Mouse (Mus musculus): ENCODE measurements at regions not wholly inside any gene's neighbourhood (a gene's known extent, or its start where the extent isn't known, plus 50 kb on each side); places are given as distances from the start of the nearest gene placed in this dataset.

- DNase-seq (ENCODE audit: low spot score in 2 of 2) = no peak
Observed at GRCm38 (mm10) chr3:54443791-54444190, 82.9 kb downstream of the Postn start.

- no peak for DNase-seq (ENCODE audit: low spot score in 2 of 2)
Observed at GRCm38 (mm10) chr3:54446889-54447288, 86.0 kb downstream of the Postn start.

- DNase-seq (ENCODE audit: low spot score in 2 of 2) = no peak
Observed at GRCm38 (mm10) chr3:54457416-54457815, 96.5 kb downstream of the Postn start.

GRCm38 (mm10) chr3:54461366-54461765 is 100.5 kb downstream of the Postn start:
- DNase-seq (ENCODE audit: low spot score in 2 of 2) = no peak

- no peak for DNase-seq (ENCODE audit: low spot score in 2 of 2)
Observed at GRCm38 (mm10) chr3:54466097-54466496, 105.2 kb downstream of the Postn start.

GRCm38 (mm10) chr3:54474209-54474608 is 113.3 kb downstream of the Postn start:
- DNase-seq (ENCODE audit: low spot score in 2 of 2) = no peak

GRCm38 (mm10) chr3:54475879-54476278 is 115.0 kb downstream of the Postn start:
- no peak for DNase-seq (ENCODE audit: low spot score in 2 of 2)

GRCm38 (mm10) chr3:54477986-54478385 is 117.1 kb downstream of the Postn start:
- no peak for DNase-seq (ENCODE audit: low spot score in 2 of 2)

- no peak for DNase-seq (ENCODE audit: low spot score in 2 of 2)
Observed at GRCm38 (mm10) chr3:54480251-54480650, 119.3 kb downstream of the Postn start.

- no peak for DNase-seq (ENCODE audit: low spot score in 2 of 2)
Observed at GRCm38 (mm10) chr3:54487346-54487745, 126.4 kb downstream of the Postn start.

- no peak for DNase-seq (ENCODE audit: low spot score in 2 of 2)
Observed at GRCm38 (mm10) chr3:54487844-54488243, 126.9 kb downstream of the Postn start.

GRCm38 (mm10) chr3:54490249-54490900 is 129.5 kb downstream of the Postn start:
- no peak for DNase-seq (ENCODE audit: low spot score in 2 of 2)

GRCm38 (mm10) chr3:54493567-54493966 is 132.7 kb downstream of the Postn start:
- DNase-seq (ENCODE audit: low spot score in 2 of 2) = no peak

- DNase-seq (ENCODE audit: low spot score in 2 of 2) = no peak
Observed at GRCm38 (mm10) chr3:54504997-54505396, 144.1 kb downstream of the Postn start.

- no peak for DNase-seq (ENCODE audit: low spot score in 2 of 2)
Observed at GRCm38 (mm10) chr3:54507575-54507974, 146.7 kb downstream of the Postn start.

- no peak for DNase-seq (ENCODE audit: low spot score in 2 of 2)
Observed at GRCm38 (mm10) chr3:54508906-54509305, 148.0 kb downstream of the Postn start.

- no peak for DNase-seq (ENCODE audit: low spot score in 2 of 2)
Observed at GRCm38 (mm10) chr3:54517251-54517650, 156.3 kb downstream of the Postn start.

GRCm38 (mm10) chr3:54522716-54523115 is 161.8 kb downstream of the Postn start:
- DNase-seq (ENCODE audit: low spot score in 2 of 2) = no peak

GRCm38 (mm10) chr3:54526618-54527017 is 165.7 kb downstream of the Postn start:
- DNase-seq (ENCODE audit: low spot score in 2 of 2) = no peak

- no peak for DNase-seq (ENCODE audit: low spot score in 2 of 2)
Observed at GRCm38 (mm10) chr3:54528292-54528691, 164.3 kb upstream of the Supt20 start.

- DNase-seq (ENCODE audit: low spot score in 2 of 2) = no peak
Observed at GRCm38 (mm10) chr3:54530251-54530650, 162.4 kb upstream of the Supt20 start.

- DNase-seq (ENCODE audit: low spot score in 2 of 2) = no peak
Observed at GRCm38 (mm10) chr3:54535361-54535760, 157.2 kb upstream of the Supt20 start.

GRCm38 (mm10) chr3:54538055-54538454 is 154.6 kb upstream of the Supt20 start:
- no peak for DNase-seq (ENCODE audit: low spot score in 2 of 2)

- no peak for DNase-seq (ENCODE audit: low spot score in 2 of 2)
Observed at GRCm38 (mm10) chr3:54540540-54541080, 152.0 kb upstream of the Supt20 start.

Data from frontal cortex, postnatal 25 days (tissue).